ENCODE assay signal across 16 mouse cellular contexts in the genomic region with DNA sequence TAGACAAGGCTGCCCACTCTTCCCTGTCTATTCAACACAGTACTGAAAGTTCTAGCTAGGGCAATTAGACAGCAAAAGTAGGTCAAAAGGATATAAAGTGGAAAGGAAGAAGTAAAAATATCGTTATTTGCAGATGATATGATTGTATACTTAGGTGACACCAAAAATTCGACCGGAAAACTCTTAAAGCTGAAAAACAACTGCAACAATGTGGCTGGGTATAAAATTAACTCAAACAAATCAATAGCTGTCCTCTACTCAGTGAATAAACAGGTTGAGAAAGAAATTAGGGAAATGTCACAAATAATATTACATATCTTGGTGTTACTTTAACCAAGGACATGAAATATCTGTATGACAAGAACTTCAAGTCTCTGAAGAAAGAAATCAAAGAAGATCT.
DNase-seq lines count a peak whose midpoint lies in the region; TF ChIP-seq lines count a peak whose summit lies in the region.
"Had no signal": no experiment of that assay in that cellular context is flagged by ENCODE, and none has a peak within 500 bp of the region (broad histone marks: within the 10 kb centered on the region; RNA-seq: fewer than 3 reads in every experiment).

No protein-coding gene starts in this region.

- H3K79me2 ChIP-seq in liver, adult 2 months (ENCODE audit: control insufficient read depth, insufficient read depth, low read length) = no peaks in the 10 kb centered on the region

- TF ChIP-seq CTCF in liver, adult 2 months (IDR thresholded peaks at IDR 0.05; ENCODE audit: low read depth, low read length) = no peak

- H3K4me1 ChIP-seq in liver, adult 2 months (ENCODE audit: control insufficient read depth, insufficient read depth, low read length) = no peaks in the 10 kb centered on the region

- WGBS in liver, adult 2 months = 45% methylated on average over 3 of the region's 3 CpGs

- H3K36me3 ChIP-seq in liver, adult 2 months (ENCODE audit: control insufficient read depth, insufficient read depth, low read length) = no peaks in the 10 kb centered on the region
- H3K36me3 ChIP-seq: G1E had no signal

- TF ChIP-seq POLR2A in liver, adult 2 months (IDR thresholded peaks at IDR 0.05; ENCODE audit: extremely low read depth, insufficient read depth, low read length) = no peak

- no peak overlapping the region for H3K4me3 ChIP-seq in liver, adult 2 months (ENCODE audit: insufficient read depth, low read depth, low read length)

- no peak overlapping the region for H3K27ac ChIP-seq in liver, adult 2 months (replicated peaks; ENCODE audit: insufficient read depth, low read depth, low read length)

- no peak overlapping the region for H3K9ac ChIP-seq in liver, adult 2 months (ENCODE audit: low read depth, low read length)

- DNase-seq in liver, adult 2 months (ENCODE audit: extremely low read depth, low read depth, low spot score) = peak; percentile 91
- DNase-seq in liver = no peak
- DNase-seq: adrenal gland, adult 2 months; adrenal gland, adult 8-10 months; adrenal gland, postnatal 10 days; adrenal gland, postnatal 14 days; adrenal gland, postnatal 25 days; adrenal gland, postnatal 36 days; B cell, adult 2 months; cerebellum, adult 11 months; cerebellum, adult 11-12 months; cerebellum, adult 18-20 months; cerebellum, adult 2 months had no signal

- H3K27me3 ChIP-seq in liver, adult 2 months (ENCODE audit: control insufficient read depth, insufficient read depth, low read length) = no peaks in the 10 kb centered on the region
- H3K27me3 ChIP-seq: CH12.LX, Patski had no signal
